Mouse (Mus musculus): ENCODE measurements around the gene Rasl10a.

The Rasl10a gene

GRCm38 (mm10) chr11:5054151-5054550, 3.8 kb upstream of the Rasl10a start:
- no peak for DNase-seq

- DNase-seq: no peak
These were observed 3.1 kb upstream of the Rasl10a start for GRCm38 (mm10) chr11:5054874-5055273.

DNA sequence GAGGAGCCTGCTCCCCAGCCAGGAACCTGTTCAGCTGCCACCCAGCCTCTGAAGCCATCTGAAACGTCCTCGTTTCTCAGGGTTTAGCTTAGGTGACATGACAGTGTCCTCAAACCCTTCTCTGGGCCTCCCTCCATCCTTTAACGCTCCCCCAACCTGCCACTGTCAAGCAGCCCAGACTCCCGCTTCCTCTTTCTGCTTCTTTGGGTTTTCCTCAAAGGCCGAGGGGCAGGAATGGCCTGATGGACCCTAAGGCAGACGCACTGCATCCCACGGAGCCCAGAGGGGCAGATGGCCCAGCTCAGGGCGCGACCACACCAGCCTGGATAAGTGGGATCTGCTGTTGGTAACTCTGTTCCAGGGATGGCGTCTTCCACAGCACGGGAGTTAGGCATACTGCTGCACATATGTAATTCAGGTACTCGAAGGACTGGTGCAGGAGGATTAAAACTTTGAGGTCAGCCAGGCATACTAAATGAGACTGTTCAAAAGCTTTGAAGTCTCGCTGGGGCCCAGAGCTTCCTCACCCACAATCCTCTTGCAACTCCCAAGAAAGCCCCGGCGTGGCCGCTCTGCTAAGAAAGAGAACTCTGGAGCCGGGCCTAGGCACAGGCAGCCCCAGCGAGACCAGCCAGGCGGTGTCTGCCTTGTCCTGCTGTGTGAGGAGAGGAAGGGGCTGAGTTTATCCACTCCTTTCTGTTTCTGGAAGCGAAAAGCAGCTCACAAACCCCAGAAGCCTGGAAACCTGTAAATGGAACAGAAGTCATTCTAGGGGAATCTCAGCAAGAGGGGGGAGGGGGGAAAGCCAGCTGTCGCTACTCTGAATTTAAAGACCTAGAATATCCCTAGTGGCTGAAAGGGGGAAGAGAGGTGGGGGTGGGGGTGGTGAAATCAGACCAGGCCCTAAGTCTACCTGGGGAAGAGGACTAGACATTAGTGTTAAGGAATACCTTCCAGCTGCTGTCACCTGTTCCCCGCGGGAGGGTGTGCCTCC, 1.7 kb upstream of the Rasl10a start:
- DNase-seq: no peak

DNA sequence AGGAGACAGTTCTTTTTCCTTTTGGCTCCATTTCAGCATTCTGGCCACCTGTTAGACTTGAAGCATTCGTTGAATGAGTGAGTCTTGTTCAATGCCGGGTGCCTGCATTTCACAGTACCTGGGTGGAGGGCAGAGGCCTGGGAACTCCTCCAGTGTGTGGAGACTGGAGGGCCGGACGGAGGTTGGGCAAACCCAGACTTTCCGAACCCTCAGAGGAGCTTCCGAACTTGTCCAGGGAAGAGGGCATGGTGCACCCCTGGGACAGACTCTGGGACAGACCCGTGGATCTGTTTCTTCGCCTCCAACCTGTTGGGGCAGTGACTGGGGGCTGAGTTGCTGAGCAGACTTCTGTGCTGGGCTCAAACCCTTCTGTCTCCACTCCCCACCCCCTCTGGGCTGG, 864 bp upstream of the Rasl10a start:
- no peak for DNase-seq

GRCm38 (mm10) chr11:5057541-5057855, 430 bp upstream of the Rasl10a start:
- no peak for DNase-seq

- no peak for DNase-seq
These were observed 855 bp downstream of the Rasl10a start for GRCm38 (mm10) chr11:5058783-5059182.

- DNase-seq: no peak
These were observed 1.3 kb downstream of the Rasl10a start for GRCm38 (mm10) chr11:5059230-5059629.

DNA sequence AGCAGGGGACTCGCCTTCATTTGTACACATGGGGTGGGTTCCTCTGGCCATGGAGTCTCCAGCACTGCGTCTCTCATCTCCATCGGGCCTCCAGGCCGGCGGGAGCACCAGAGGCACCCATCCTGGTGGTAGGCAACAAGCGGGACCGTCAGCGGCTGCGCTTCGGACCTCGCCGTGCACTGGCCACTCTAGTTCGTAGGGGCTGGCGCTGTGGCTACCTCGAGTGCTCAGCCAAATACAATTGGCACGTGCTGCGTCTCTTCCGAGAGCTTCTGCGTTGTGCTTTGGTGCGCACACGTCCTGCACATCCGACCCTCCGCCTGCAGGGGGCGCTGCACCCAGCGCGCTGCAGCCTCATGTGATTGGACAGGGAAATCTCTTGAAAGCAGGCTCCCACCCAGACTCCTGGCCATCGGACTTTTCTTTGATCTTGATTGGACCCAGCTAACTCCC, 1.8 kb downstream of the Rasl10a start:
- DNase-seq: peak in 1 of 2 experiments; percentile 64

DNA sequence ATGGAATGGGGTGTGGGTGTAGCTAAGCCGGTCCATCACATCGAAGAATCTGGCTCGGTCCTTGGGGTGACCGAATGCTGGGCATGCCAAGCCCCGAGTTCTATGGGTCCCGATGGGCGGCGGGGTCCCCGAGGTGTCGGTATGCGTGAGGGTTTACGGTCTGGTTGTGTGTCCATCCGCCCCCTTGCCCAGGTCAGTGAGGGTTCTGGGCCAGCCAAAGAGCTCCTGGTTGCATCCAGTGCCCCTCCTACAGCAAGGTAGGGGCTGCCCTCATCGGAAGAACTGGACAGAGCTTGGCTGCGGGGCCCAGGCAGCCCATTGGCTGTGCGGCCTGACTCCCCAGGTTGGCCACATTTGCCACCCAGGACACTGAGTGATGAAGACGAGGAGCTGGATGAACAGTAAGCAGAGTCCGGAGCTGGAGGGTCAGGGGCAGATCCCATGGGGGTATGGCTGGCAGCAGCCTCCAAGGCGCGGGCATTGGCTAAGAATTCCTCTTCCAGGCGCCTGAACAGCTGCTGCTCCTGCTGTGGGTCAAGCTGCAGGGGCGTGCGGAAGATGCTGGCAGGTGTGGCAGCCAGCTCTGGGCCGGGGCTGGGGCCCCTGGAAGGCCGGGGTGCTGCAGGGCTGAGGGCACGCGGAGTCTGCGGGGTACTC, 3.0 kb downstream of the Rasl10a start:
- no peak for DNase-seq

DNA sequence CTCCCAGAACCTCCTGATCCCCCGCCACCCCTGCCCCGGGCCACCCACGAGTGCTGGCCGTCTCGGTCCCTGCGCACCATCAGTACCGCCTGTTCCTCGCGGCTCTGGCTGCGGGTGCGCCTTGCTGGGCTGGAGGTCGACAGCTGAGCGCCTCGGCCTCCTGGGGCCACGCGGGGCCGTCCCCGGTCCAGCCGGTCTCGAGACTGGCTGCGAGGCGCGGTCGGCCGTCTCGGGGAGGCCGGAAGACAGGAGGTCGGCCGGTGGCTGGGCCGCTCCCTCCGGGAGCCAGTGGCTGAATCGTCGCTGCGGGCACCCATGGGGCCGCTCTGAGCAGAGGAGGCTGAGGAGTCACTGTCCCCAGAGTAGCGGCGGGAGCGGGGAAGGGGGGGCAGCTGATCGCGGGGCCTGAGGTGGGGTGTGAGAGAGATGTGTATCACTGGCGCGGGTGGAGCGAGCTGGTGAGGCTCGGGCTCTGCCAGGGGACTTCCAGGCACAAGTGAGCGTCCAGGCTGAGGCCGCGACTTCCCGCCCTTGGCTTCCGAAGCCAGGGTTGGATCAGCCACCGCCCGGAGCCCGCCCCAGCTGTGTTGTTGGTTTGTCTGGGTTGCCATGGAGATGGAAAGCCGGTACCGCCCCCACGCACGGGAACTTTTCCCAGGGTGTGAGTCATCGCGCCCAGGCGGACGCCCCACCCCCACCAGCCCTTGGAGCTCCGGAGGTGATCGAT, 3.6 kb downstream of the Rasl10a start:
- peak; percentile 80 to 90 for DNase-seq

- no peak for DNase-seq
These were observed 4.4 kb downstream of the Rasl10a start for GRCm38 (mm10) chr11:5062326-5062725.

- DNase-seq: no peak
These were observed 5.1 kb downstream of the Rasl10a start for GRCm38 (mm10) chr11:5062860-5063505.

DNA sequence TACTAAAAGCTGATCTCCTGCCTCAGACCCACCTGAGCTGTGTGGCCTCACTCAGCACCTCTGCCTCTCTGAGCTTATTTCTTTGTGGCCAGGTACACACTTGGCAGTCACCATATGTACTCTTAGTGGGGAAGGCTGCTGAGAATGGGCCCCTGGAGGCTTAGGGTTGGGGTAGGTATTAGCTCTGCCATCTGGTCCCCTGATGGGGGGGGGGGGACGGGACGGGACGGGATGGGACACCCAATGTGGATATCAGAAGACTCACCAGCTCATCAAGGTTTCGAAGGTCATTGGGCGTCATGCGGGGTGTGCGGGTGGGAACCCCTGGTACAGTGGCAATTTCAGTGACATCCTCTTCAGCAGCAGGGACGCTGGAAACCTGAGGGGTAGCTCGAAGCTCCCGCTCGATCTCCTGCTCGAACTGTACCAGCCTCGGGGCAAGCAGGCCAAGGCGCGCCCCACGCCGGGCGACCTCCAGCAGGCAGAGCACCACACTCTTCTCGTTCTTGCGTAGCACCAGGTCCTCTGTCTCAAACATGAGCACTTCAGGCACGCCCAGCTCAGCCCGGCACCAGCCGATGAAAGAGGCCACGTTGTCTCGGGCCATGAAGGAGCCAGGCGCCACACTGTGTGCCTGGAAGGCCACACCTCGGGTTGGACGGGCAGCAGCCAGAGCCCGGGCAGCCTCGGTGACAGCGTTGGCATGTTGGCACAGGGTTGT, 5.8 kb downstream of the Rasl10a start:
- DNase-seq: peak; percentile 47 to 58

GRCm38 (mm10) chr11:5064282-5065055, 6.5 kb downstream of the Rasl10a start:
- no peak for DNase-seq

DNA sequence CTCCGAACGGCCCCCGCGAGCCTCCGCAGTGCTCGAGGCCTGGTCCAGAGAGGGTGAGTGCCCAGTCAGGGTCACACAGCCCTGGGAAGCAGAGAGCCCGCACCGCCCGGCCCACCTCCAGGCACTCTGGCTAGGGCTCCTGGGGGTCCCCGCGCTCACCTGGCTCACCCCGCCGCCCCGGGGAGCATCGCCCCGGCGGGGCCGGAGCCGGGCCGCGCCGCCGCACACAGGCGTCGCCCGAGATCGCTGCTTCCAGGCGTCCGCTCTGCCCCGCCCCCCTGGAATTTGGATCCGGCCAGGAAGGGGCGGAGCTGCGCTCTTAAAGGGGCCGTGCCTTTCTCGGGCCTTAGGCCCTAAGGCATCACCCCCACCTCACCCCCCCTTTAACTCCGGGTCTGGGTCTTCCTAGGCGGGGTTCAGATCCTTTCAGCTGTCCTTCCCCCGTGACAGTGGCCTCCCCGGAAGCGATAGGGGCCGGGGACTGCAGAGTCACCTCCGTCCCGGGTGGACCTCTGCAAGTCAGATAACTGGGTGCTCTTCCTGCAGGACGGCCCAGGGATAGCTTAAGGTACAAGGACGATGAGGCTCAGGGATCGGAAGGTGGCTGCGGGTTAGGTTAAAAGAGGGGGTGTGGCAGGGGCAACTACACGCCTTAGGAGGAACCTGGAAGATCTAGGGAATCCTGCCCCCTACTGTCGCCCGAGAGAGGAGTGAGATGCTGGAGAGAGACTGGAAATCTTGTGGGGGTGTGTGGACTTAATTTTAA, 7.3 kb downstream of the Rasl10a start, which contains the start of gene Gas2l1:
Gene Gas2l1 (minus strand): TSS at position 272 of the 766 bp plus-strand sequence.
- peak; percentile 90 to 95 for DNase-seq

DNA sequence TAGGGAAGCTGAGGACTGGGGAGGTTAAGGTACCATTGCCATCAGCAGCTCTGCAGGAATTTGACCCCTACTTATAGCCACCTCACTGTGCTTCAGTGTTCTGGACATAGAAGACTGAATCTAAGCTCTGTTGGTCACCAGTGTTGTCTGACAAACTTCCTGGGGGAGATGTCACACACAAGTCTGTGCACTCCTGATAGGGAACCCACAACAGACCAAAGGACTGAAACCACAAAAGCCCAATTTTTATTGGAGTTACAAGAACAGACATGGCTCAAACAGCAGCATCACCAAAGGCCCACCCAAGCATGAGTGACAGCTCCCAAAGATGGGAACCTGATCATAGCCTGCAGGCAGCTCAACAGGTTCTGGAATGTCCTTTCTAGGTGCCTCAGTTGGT, 9.1 kb downstream of the Rasl10a start:
- no peak for DNase-seq

- DNase-seq: no peak
These were observed 10.4 kb downstream of the Rasl10a start for GRCm38 (mm10) chr11:5068126-5068971.

- peak in 1 of 2 experiments; percentile 34 for DNase-seq
These were observed 17.0 kb downstream of the Rasl10a start for GRCm38 (mm10) chr11:5074882-5075281.

- no peak for DNase-seq
These were observed 17.8 kb downstream of the Rasl10a start for GRCm38 (mm10) chr11:5075760-5076159.
